Mouse (Mus musculus): ENCODE measurements at regions not wholly inside any gene's neighbourhood (a gene's known extent, or its start where the extent isn't known, plus 50 kb on each side); places are given as distances from the start of the nearest gene placed in this dataset.

- dilution Hi-C loops (cut with MboI; ENCODE audit: extremely low pct_ligation_motif_present, extremely low pct_unique_long_range_greater_than_20kb, low sequenced_read_pairs), result no loop called here
Observed at GRCm38 (mm10) chr10:114957909-114958308, 155.8 kb upstream of the Trhde start.

GRCm38 (mm10) chr10:114956257-114956656, 154.2 kb upstream of the Trhde start:
- no peak for TF ChIP-seq MAZ (IDR thresholded peaks at IDR 0.05; ENCODE audit: low read depth, low read length)
- TF ChIP-seq SMC3 (IDR thresholded peaks at IDR 0.05; ENCODE audit: low read depth, low read length), result no peak
- no peak for TF ChIP-seq CHD1 (IDR thresholded peaks at IDR 0.05; ENCODE audit: low read depth, low read length)
- TF ChIP-seq ZNF384 (IDR thresholded peaks at IDR 0.05; ENCODE audit: low read depth, low read length), result no peak
- no peak for TF ChIP-seq E2F4 (IDR thresholded peaks at IDR 0.05; ENCODE audit: insufficient replicate concordance, low read depth, low read length)
- no peak for TF ChIP-seq HCFC1 (IDR thresholded peaks at IDR 0.05; ENCODE audit: low read depth, low read length)
- no peak for TF ChIP-seq JUN (IDR thresholded peaks at IDR 0.05; ENCODE audit: insufficient read depth, low read depth, low read length)
- no peak for TF ChIP-seq POLR2AphosphoS2 (IDR thresholded peaks at IDR 0.05; ENCODE audit: low read depth, low read length)
- TF ChIP-seq SIN3A (IDR thresholded peaks at IDR 0.05; ENCODE audit: low read length), result no peak
- TF ChIP-seq KAT2A (IDR thresholded peaks at IDR 0.05; ENCODE audit: insufficient replicate concordance, low read length), result no peak
- TF ChIP-seq TBP (conservative IDR thresholded peaks at IDR 0.05; ENCODE audit: low read depth, low read length), result no peak
- TF ChIP-seq CTCF (conservative IDR thresholded peaks at IDR 0.05 in 1 of 2, IDR thresholded peaks at IDR 0.05 in 1 of 2; ENCODE audit: low read depth in 2 of 2, low read length in 2 of 2), result no peak
- Histone ChIP-seq H3K9ac (ENCODE audit: insufficient read depth, low read depth) (no peak overlapping the region), H3K9me3 (replicated peaks; ENCODE audit: low read length) (no peaks in the 10 kb centered on the region), H3K4me1 (ENCODE audit: control insufficient read depth in 1 of 2, insufficient read depth in 2 of 2) (peaks cover 0 to 9% of the 10 kb centered on the region in 2 experiments; a peak in 1 of 4 replicates), H3K27ac (ENCODE audit: insufficient read depth, low read depth) (no peak overlapping the region), H3K4me2 (ENCODE audit: insufficient read depth, low read depth, poor library complexity, severe bottlenecking) (no peak overlapping the region), H3K36me3 (replicated peaks in 1 of 2; ENCODE audit: control insufficient read depth in 1 of 2, insufficient read depth in 1 of 2, low read length in 1 of 2) (no peaks in the 10 kb centered on the region), H3K27me3 (replicated peaks) (no peaks in the 10 kb centered on the region), H3K4me3 (replicated peaks in 1 of 3; ENCODE audit: low read depth in 2 of 3, low read length in 2 of 3, poor library complexity in 1 of 3) (no peak overlapping the region), H3K79me2 (replicated peaks; ENCODE audit: control insufficient read depth, extremely low read depth, insufficient read depth, poor library complexity, severe bottlenecking) (no peaks in the 10 kb centered on the region)
- in situ Hi-C loops (cut with MboI; ENCODE audit: low pct_ligation_motif_present, low pct_unique_long_range_greater_than_20kb, low sequenced_read_pairs), result no loop called here
- dilution Hi-C loops (cut with MboI; ENCODE audit: extremely low pct_ligation_motif_present, extremely low pct_unique_long_range_greater_than_20kb, low sequenced_read_pairs), result no loop called here
- DNase-seq (ENCODE audit: extremely low read depth), result no peak

More at GRCm38 (mm10) chr10:114957909-114958308, 155.8 kb upstream of the Trhde start:
- Histone ChIP-seq H3K79me2 (replicated peaks; ENCODE audit: control insufficient read depth, extremely low read depth, insufficient read depth, poor library complexity, severe bottlenecking) (no peaks in the 10 kb centered on the region), H3K4me1 (ENCODE audit: control insufficient read depth in 1 of 2, insufficient read depth in 2 of 2) (peaks cover 0 to 9% of the 10 kb centered on the region in 2 experiments; a peak in 1 of 4 replicates), H3K27ac (ENCODE audit: insufficient read depth, low read depth) (no peak overlapping the region), H3K27me3 (replicated peaks) (no peaks in the 10 kb centered on the region), H3K36me3 (replicated peaks in 1 of 2; ENCODE audit: control insufficient read depth in 1 of 2, insufficient read depth in 1 of 2, low read length in 1 of 2) (no peaks in the 10 kb centered on the region), H3K9me3 (replicated peaks; ENCODE audit: low read length) (no peaks in the 10 kb centered on the region), H3K4me2 (ENCODE audit: insufficient read depth, low read depth, poor library complexity, severe bottlenecking) (peak overlapping the region; percentile 61), H3K4me3 (replicated peaks in 1 of 3; ENCODE audit: low read depth in 2 of 3, low read length in 2 of 3, poor library complexity in 1 of 3) (no peak overlapping the region), H3K9ac (ENCODE audit: insufficient read depth, low read depth) (no peak overlapping the region)
- in situ Hi-C loops (cut with MboI; ENCODE audit: low pct_ligation_motif_present, low pct_unique_long_range_greater_than_20kb, low sequenced_read_pairs), result no loop called here
- DNase-seq (ENCODE audit: extremely low read depth), result no peak
- TF ChIP-seq RAD21 (IDR thresholded peaks at IDR 0.05; ENCODE audit: low read depth, low read length) (no peak), MYC (IDR thresholded peaks at IDR 0.05; ENCODE audit: low read depth, low read length) (no peak), NRF1 (IDR thresholded peaks at IDR 0.05; ENCODE audit: low read depth, low read length) (no peak), JUND (conservative IDR thresholded peaks at IDR 0.05; ENCODE audit: low read depth, low read length) (no peak), ZNF384 (IDR thresholded peaks at IDR 0.05; ENCODE audit: low read depth, low read length) (no peak), CHD1 (IDR thresholded peaks at IDR 0.05; ENCODE audit: low read depth, low read length) (no peak), ZKSCAN1 (IDR thresholded peaks at IDR 0.05; ENCODE audit: borderline replicate concordance, low read depth, low read length) (no peak), USF2 (conservative IDR thresholded peaks at IDR 0.05; ENCODE audit: low read depth, low read length) (no peak), UBTF (IDR thresholded peaks at IDR 0.05; ENCODE audit: low read depth, low read length) (no peak), MAFK (IDR thresholded peaks at IDR 0.05; ENCODE audit: insufficient replicate concordance, low read length) (no peak), SMC3 (IDR thresholded peaks at IDR 0.05; ENCODE audit: low read depth, low read length) (no peak), TBP (conservative IDR thresholded peaks at IDR 0.05; ENCODE audit: low read depth, low read length) (no peak), MAX (IDR thresholded peaks at IDR 0.05; ENCODE audit: low read length) (no peak), IRF4 (IDR thresholded peaks at IDR 0.05; ENCODE audit: low read depth, low read length) (no peak), CTCF (conservative IDR thresholded peaks at IDR 0.05 in 1 of 2, IDR thresholded peaks at IDR 0.05 in 1 of 2; ENCODE audit: low read depth in 2 of 2, low read length in 2 of 2) (no peak), MXI1 (IDR thresholded peaks at IDR 0.05; ENCODE audit: low read depth, low read length) (no peak)

Measured in CH12.LX (cell line).